Mouse (Mus musculus): Measurements from ENCODE around the gene Rfx5. TPM values are rescaled to one million over a fixed set of nuclear protein-coding genes. Genes with fewer than 3 reads are reported as not detected.
A peak's percentile ranks its signal among the peaks of the same experiment; 100 is the strongest.
"Not testable (repeated sequence)": the region's sequence is repeated elsewhere in the genome, so short reads cannot be mapped to it uniquely, and the experiment has no call there.

The Rfx5 gene
- total RNA-seq (2021): 27.5 and 36.2 TPM in 2 replicates
- long read RNA-seq, partial matches to known transcripts: 3 of 4 reads
- long read RNA-seq, other reads (novel, unspliced or antisense): 1 of 4 reads

DNA sequence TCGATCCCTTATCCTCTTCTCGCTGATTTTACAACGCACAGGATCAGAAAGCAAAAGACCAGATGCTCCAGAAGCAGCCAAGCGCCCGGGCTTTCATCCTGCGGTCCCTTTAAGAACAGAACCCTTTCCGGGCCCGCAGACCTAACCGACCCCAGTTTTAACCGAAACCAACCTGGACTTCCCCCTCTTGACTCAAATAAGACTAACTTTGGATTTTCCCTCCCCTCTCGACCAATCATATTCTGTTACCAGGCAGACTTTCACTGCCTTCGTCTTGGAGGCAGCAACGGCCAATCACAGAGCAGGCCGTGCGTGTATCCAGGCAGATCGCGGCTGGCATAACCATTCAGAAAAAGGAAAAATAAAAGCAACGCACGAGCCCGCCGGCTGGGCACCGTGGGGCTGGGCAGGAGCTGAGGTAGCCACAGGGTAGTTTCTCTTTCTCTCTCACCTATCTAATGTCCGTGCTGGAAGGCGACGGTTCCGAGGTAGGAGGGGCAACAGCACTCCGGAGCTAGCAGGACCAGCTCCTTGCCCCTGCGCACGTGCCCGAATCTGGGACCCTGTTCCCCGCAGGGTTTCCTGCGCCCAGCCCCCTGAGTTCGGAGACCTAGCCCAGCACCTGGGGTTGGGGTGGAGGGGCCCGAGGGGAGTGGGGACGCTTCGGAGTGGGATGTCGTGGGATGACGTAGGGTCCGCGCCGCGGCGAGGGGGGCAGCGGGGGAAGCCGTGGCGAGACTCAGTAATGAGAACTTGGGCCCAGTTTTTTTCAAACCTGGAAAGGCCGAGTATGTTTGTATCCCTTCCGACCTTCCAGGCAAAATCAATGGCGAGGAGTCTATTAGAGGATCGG, at the start of gene Rfx5:
TSS of gene Rfx5 (plus strand) at position 312 of the 853 bp plus-strand sequence.
- DNase-seq: peak; percentile 87

GRCm38 (mm10) chr3:94904759-94905158, 49.1 kb upstream of the Rfx5 start:
- not testable (repeated sequence) for DNase-seq

GRCm38 (mm10) chr3:94906482-94906881, 47.4 kb upstream of the Rfx5 start:
- DNase-seq: no peak

GRCm38 (mm10) chr3:94911050-94911693, 42.7 kb upstream of the Rfx5 start:
- no peak for DNase-seq

DNA sequence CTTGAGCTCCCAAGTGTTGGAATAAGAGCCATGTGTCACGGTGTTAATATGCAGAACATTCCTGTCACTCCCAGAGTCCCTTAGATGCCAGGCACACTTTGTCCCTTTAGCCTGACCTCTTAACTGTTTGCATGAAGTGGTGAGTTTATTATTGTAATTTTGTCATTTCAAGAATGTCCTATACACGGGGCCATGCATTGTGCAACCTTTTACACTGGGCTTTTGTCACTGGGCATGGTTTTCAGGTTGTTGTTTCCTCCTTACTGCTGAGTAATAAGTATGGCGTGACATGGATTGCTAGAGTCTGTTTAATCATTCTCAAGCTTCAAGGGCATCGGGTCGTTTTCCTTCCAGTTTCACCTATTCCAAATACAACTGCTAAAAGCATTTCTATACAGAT, 40.1 kb upstream of the Rfx5 start:
- no peak for DNase-seq

DNA sequence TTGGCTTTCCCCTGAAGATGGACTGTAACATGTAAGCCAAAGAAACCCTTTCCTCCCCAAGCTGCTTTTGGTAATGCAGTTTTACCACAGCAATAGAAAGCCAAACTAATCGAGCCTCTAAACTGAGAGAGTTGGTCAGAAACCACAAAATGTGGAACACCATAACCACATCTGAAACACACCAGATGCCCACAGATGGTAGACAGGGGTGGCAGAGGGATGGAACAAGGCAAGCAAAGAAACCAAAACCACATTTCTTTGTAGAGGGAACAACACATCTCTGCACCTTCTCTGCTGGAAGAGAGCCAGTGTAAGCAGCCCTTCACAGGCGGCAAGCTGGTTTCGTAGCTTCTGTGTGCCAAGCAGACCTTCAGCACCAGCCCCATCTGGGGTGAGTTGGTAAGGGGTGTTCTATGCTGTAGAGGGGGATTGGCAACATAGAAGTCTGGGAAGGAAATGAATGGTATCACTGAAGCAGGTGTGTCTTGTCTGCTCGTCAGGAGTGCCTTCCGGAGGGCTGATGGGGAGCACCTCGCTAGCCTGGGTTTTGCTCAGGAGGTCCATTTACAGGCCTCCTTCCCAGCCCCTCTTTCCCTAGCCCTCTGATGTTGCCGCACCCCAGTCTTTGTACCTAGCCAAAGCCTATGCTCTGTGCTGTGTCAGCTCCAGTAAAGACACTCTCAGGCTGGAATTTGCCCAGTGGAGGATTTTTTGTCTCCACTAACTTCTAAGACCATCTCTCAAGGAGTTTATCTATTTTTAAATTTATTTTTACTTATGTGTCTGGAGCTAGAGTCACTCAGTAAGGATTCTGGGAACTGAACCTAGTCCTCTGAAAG, 37.8 kb upstream of the Rfx5 start:
- no peak for DNase-seq

DNA sequence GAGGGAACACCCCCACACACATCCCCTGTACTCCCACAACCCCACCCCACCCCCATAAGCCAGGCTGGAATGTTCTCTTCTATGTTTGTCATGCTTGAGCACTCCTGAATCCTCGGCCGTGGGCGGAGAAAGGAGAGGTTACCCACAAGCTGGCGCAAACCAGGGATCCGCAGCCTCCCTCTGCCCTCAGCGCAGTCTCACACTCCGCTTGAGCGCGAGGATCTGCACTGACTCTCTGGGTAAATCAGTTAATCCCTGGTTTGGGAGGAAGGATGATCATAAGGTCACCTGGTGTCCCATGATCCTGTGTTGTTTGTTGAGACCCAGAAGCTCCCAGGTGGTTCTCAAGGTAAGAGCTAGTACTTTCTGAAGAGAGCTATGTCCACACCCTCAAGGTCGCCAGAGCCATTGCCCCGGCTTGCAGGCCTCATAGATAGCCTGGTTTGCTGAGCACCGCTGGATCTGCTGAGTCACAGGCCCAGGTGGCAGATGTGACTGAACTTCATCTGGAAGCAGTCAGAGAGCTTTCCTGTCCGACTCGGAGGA, 36.0 kb upstream of the Rfx5 start:
- no peak for DNase-seq

- DNase-seq: no peak
These were observed 35.0 kb upstream of the Rfx5 start for GRCm38 (mm10) chr3:94918845-94919244.

GRCm38 (mm10) chr3:94921104-94921503, 32.8 kb upstream of the Rfx5 start:
- DNase-seq: no peak

DNA sequence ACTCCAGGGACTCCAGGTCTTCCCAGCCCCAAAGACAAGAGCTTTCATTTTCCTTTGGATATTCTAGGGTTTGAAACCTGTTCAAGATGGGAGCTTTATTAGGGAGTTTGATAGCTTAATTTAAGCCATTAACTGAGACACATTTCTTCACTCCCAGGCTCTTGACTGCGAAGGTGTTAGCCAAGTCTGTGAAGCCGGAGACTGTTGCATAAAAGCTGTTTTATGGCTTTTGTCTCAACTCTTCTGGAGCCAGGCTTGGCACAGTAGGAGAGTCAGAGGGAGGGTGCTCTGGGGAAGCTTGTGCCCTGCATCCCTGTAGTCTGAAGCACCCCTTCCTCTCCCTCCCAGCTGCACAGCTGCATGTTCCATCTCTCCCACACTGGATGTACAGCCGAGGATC, 31.5 kb upstream of the Rfx5 start:
- no peak for DNase-seq

DNA sequence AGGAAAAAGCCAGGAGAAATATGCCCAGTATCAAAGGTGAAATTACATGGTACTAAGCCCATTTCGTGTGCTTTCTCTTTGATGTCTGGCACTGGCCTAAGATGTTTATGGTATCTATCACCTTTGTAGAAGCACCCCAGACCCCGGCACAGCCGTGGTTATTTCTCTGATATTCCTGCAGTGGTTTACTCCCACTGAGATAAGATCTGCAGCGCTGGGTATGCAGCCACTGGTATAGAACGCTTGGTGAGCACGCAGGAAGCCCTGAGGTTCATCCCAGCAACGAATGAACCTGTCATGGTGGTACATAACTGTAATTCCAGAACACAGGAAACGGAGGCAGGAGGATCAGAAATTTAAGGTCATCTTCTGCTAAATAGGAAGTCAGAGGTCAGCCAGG, 29.2 kb upstream of the Rfx5 start:
- no peak for DNase-seq

DNA sequence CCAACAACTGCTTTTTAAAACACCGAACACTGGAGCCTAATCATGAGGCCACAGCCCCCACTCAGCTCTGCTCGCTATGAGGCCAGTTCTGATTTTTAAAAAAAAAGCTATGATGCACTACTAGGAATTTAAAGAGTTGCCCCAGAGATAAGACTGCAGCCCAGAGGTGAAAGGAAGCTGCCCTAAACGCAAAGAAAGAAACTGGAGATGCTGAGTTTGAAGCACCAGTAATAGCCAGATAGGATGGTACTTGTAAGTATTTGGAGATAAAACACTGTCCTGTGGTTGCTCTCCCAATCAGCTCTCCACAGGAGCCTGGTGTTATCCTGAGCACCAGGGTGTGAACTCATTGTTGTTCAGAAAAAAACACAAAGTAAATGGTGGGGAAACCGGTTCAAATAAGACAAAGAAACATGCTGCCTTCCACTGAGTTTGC, 27.6 kb upstream of the Rfx5 start:
- DNase-seq: not testable (repeated sequence)

GRCm38 (mm10) chr3:94928979-94929378, 24.9 kb upstream of the Rfx5 start:
- DNase-seq: not testable (repeated sequence)

- not testable (repeated sequence) for DNase-seq
These were observed 23.2 kb upstream of the Rfx5 start for GRCm38 (mm10) chr3:94930386-94931266.

- DNase-seq: not testable (repeated sequence)
These were observed 22.3 kb upstream of the Rfx5 start for GRCm38 (mm10) chr3:94931427-94932082.

- not testable (repeated sequence) for DNase-seq
These were observed 21.6 kb upstream of the Rfx5 start for GRCm38 (mm10) chr3:94932279-94932678.

GRCm38 (mm10) chr3:94932809-94933564, 20.9 kb upstream of the Rfx5 start, which contains the start of gene Selenbp1:
Gene Selenbp1 (plus strand): TSS chr3:94933056.
- peak; percentile 85 for DNase-seq

DNA sequence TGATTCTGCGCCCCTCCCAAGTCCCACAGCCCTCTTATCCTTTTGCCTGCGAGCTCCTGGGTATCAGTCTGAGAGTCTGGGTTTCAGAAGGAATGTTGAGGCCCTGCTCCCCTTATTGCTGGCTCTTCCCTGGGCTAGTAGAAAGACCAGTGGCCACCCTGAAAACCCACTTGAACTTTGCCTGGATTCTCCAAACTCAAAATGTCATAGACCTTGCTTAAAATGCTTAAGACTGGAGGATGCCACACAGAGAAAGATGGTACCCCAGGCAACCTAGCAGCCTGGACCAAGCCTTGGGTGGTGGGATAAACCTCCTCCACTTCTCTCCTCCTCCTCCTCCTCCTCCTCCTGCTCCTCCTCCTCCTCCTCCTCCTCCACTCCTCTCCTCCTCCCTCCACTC, 20.3 kb upstream of the Rfx5 start:
- DNase-seq: not testable (repeated sequence)

- DNase-seq: not testable (repeated sequence)
These were observed 19.3 kb upstream of the Rfx5 start for GRCm38 (mm10) chr3:94934564-94934963.

GRCm38 (mm10) chr3:94935332-94935731, 18.5 kb upstream of the Rfx5 start:
- not testable (repeated sequence) for DNase-seq
